Mouse (Mus musculus): Measurements from ENCODE around the gene Gm8773. TPM values are rescaled to one million over a fixed set of nuclear protein-coding genes. Genes with fewer than 3 reads are reported as not detected.

The Gm8773 gene
- polyA plus RNA-seq, 1 experiment from 2014 or later = 1.3 TPM

- under 1% methylated on average over 43 of the region's 43 CpGs for WGBS
- ATAC-seq = peak; percentile 100
Observed at GRCm38 (mm10) chr5:5559079-5559740, 14.4 kb upstream of the Gm8773 start, which contains the start of gene Gtpbp10. TSS of gene Gtpbp10 (minus strand) at chr5:5559538.

GRCm38 (mm10) chr5:5559798-5560197 is 13.8 kb upstream of the Gm8773 start:
- H3K27ac ChIP-seq (ENCODE audit: low read depth, low read length) = no peak overlapping the region
- TF ChIP-seq CTCF (IDR thresholded peaks at IDR 0.05; ENCODE audit: low read depth) = no peak
- WGBS = 34% methylated on average over 8 of the region's 8 CpGs
- no peaks in the 10 kb centered on the region for H3K27me3 ChIP-seq (replicated peaks; ENCODE audit: control insufficient read depth, insufficient read depth, low read length)
- H3K9me3 ChIP-seq (ENCODE audit: control insufficient read depth) = no peaks in the 10 kb centered on the region
- peak overlapping the region; percentile 78 for H3K4me3 ChIP-seq (ENCODE audit: low read depth, low read length)
- ATAC-seq = no peak
- H3K36me3 ChIP-seq (ENCODE audit: control insufficient read depth, insufficient read depth) = peaks cover 4% of the 10 kb centered on the region; the same call in 1 of the 2 replicates
- H3K9ac ChIP-seq (ENCODE audit: low read depth, low read length) = peak overlapping the region; percentile 79
- H3K4me2 ChIP-seq (replicated peaks; ENCODE audit: low read depth) = peak overlapping the region; percentile 76
- H3K4me1 ChIP-seq (replicated peaks; ENCODE audit: control insufficient read depth, insufficient read depth, low read length) = no peaks in the 10 kb centered on the region

More at GRCm38 (mm10) chr5:5559079-5559740, 14.4 kb upstream of the Gm8773 start, which contains the start of gene Gtpbp10:
- Histone ChIP-seq H3K4me2 (replicated peaks; ENCODE audit: low read depth) (peak within 1 kb of the TSS; percentile 76), H3K4me1 (replicated peaks; ENCODE audit: control insufficient read depth, insufficient read depth, low read length) (no peaks in the 10 kb centered on the region), H3K27me3 (replicated peaks; ENCODE audit: control insufficient read depth, insufficient read depth, low read length) (no peaks in the 10 kb centered on the region), H3K36me3 (ENCODE audit: control insufficient read depth, insufficient read depth) (peaks cover 10% of the 10 kb centered on the region; the same call in 1 of the 2 replicates), H3K27ac (ENCODE audit: low read depth, low read length) (peak within 1 kb of the TSS; percentile 57; the same call in 1 of the 2 replicates), H3K9ac (ENCODE audit: low read depth, low read length) (peak within 1 kb of the TSS; percentile 79), H3K4me3 (ENCODE audit: low read depth, low read length) (peak within 1 kb of the TSS; percentile 78), H3K9me3 (ENCODE audit: control insufficient read depth) (no peaks in the 10 kb centered on the region)
- no peak for TF ChIP-seq CTCF (IDR thresholded peaks at IDR 0.05; ENCODE audit: low read depth)

GRCm38 (mm10) chr5:5561041-5561706 is 12.4 kb upstream of the Gm8773 start:
- no peak overlapping the region for H3K9ac ChIP-seq (ENCODE audit: low read depth, low read length)
- peak; percentile 43 for TF ChIP-seq CTCF (IDR thresholded peaks at IDR 0.05; ENCODE audit: low read depth)
- no peaks in the 10 kb centered on the region for H3K9me3 ChIP-seq (ENCODE audit: control insufficient read depth)
- no peaks in the 10 kb centered on the region for H3K36me3 ChIP-seq (ENCODE audit: control insufficient read depth, insufficient read depth)
- H3K27ac ChIP-seq (ENCODE audit: low read depth, low read length) = no peak overlapping the region
- ATAC-seq = no peak
- H3K4me3 ChIP-seq (ENCODE audit: low read depth, low read length) = no peak overlapping the region
- H3K27me3 ChIP-seq (replicated peaks; ENCODE audit: control insufficient read depth, insufficient read depth, low read length) = no peaks in the 10 kb centered on the region
- H3K4me1 ChIP-seq (replicated peaks; ENCODE audit: control insufficient read depth, insufficient read depth, low read length) = no peaks in the 10 kb centered on the region
- WGBS = 77% methylated on average over 4 of the region's 4 CpGs
- H3K4me2 ChIP-seq (replicated peaks; ENCODE audit: low read depth) = no peak overlapping the region

GRCm38 (mm10) chr5:5562435-5562834 is 11.2 kb upstream of the Gm8773 start:
- no peak overlapping the region for H3K4me2 ChIP-seq (replicated peaks; ENCODE audit: low read depth)
- WGBS = 75% methylated on average over 3 of the region's 3 CpGs
- no peaks in the 10 kb centered on the region for H3K36me3 ChIP-seq (ENCODE audit: control insufficient read depth, insufficient read depth)
- no peak overlapping the region for H3K9ac ChIP-seq (ENCODE audit: low read depth, low read length)
- TF ChIP-seq CTCF (IDR thresholded peaks at IDR 0.05; ENCODE audit: low read depth) = no peak
- H3K4me1 ChIP-seq (replicated peaks; ENCODE audit: control insufficient read depth, insufficient read depth, low read length) = no peaks in the 10 kb centered on the region
- no peaks in the 10 kb centered on the region for H3K27me3 ChIP-seq (replicated peaks; ENCODE audit: control insufficient read depth, insufficient read depth, low read length)
- H3K9me3 ChIP-seq (ENCODE audit: control insufficient read depth) = no peaks in the 10 kb centered on the region
- no peak overlapping the region for H3K27ac ChIP-seq (ENCODE audit: low read depth, low read length)
- no peak overlapping the region for H3K4me3 ChIP-seq (ENCODE audit: low read depth, low read length)
- no peak for ATAC-seq

GRCm38 (mm10) chr5:5587686-5588085 is 14.1 kb downstream of the Gm8773 start:
- TF ChIP-seq CTCF (IDR thresholded peaks at IDR 0.05; ENCODE audit: low read depth) = no peak
- H3K9me3 ChIP-seq (ENCODE audit: control insufficient read depth) = no peaks in the 10 kb centered on the region
- H3K36me3 ChIP-seq (ENCODE audit: control insufficient read depth, insufficient read depth) = no peaks in the 10 kb centered on the region
- H3K4me2 ChIP-seq (replicated peaks; ENCODE audit: low read depth) = no peak overlapping the region
- no peaks in the 10 kb centered on the region for H3K27me3 ChIP-seq (replicated peaks; ENCODE audit: control insufficient read depth, insufficient read depth, low read length)
- H3K4me3 ChIP-seq (ENCODE audit: low read depth, low read length) = no peak overlapping the region
- H3K9ac ChIP-seq (ENCODE audit: low read depth, low read length) = no peak overlapping the region
- no peak overlapping the region for H3K27ac ChIP-seq (ENCODE audit: low read depth, low read length)
- 87% methylated on average over 3 of the region's 3 CpGs for WGBS
- ATAC-seq = no peak
- no peaks in the 10 kb centered on the region for H3K4me1 ChIP-seq (replicated peaks; ENCODE audit: control insufficient read depth, insufficient read depth, low read length)

GRCm38 (mm10) chr5:5610540-5610939 is 36.9 kb downstream of the Gm8773 start:
- H3K9me3 ChIP-seq (ENCODE audit: control insufficient read depth) = no peaks in the 10 kb centered on the region
- no peaks in the 10 kb centered on the region for H3K27me3 ChIP-seq (replicated peaks; ENCODE audit: control insufficient read depth, insufficient read depth, low read length)
- no peak overlapping the region for H3K9ac ChIP-seq (ENCODE audit: low read depth, low read length)
- no peak overlapping the region for H3K27ac ChIP-seq (ENCODE audit: low read depth, low read length)
- no peaks in the 10 kb centered on the region for H3K36me3 ChIP-seq (ENCODE audit: control insufficient read depth, insufficient read depth)
- TF ChIP-seq CTCF (IDR thresholded peaks at IDR 0.05; ENCODE audit: low read depth) = no peak
- H3K4me1 ChIP-seq (replicated peaks; ENCODE audit: control insufficient read depth, insufficient read depth, low read length) = no peaks in the 10 kb centered on the region
- WGBS = 62% methylated on average over 3 of the region's 3 CpGs
- no peak overlapping the region for H3K4me3 ChIP-seq (ENCODE audit: low read depth, low read length)
- ATAC-seq = no peak
- no peak overlapping the region for H3K4me2 ChIP-seq (replicated peaks; ENCODE audit: low read depth)
